Mouse (Mus musculus): ENCODE data around the gene Noct.
A peak's percentile ranks its signal among the peaks of the same experiment; 100 is the strongest.

Noct gene

GRCm38 (mm10) chr3:51281727-51282126 is 57.5 kb downstream of the Noct start:
- no peak for DNase-seq

- DNase-seq, result no peak
These were observed 60.1 kb downstream of the Noct start for GRCm38 (mm10) chr3:51284375-51284774.

- peak; percentile 90 for DNase-seq
These were observed 64.9 kb downstream of the Noct start for GRCm38 (mm10) chr3:51288880-51289821.

- DNase-seq, result no peak
These were observed 70.0 kb downstream of the Noct start for GRCm38 (mm10) chr3:51294251-51294650.

- no peak for DNase-seq
These were observed 71.0 kb downstream of the Noct start for GRCm38 (mm10) chr3:51295225-51295624.

- DNase-seq, result no peak
These were observed 72.5 kb downstream of the Noct start for GRCm38 (mm10) chr3:51296790-51297189.

All from lung, postnatal 14 days (tissue).